ENCODE assay signal across 8 mouse cellular contexts in genomic region chr8:121027787-121028186, GRCm38 (mm10). TPM values are rescaled to one million over a fixed set of nuclear protein-coding genes. Genes with fewer than 3 reads are reported as not detected.
DNase-seq lines count a peak whose midpoint lies in the region; ATAC-seq lines count a peak whose summit lies in the region.

No protein-coding gene starts in this region.

- no peak overlapping the region for H3K4me3 ChIP-seq in forebrain, embryonic 14.5 days (ENCODE audit: low read depth, low read length)
- no peak overlapping the region for H3K4me3 ChIP-seq in forebrain, embryonic 11.5 days (ENCODE audit: low read depth, low read length)
- H3K4me3 ChIP-seq in lung, embryonic 16.5 days (ENCODE audit: low read length), result no peak overlapping the region

- DNase-seq in forebrain, embryonic 14.5 days (ENCODE audit: low spot score), result peak; percentile 14
- no peak for DNase-seq in forebrain, embryonic 11.5 days (ENCODE audit: low spot score)
- DNase-seq in embryo, embryonic 10 days (ENCODE audit: low spot score), result peak; percentile 42
- DNase-seq in heart, postnatal 10 days, result peak; percentile 48 to 59
- no peak for DNase-seq in layer of hippocampus, adult 18-20 months (ENCODE audit: low spot score in 2 of 2)
- DNase-seq in left cerebral cortex, adult 11 months (ENCODE audit: low spot score), result no peak

- no peak overlapping the region for H3K27ac ChIP-seq in forebrain, embryonic 14.5 days (ENCODE audit: low read depth, low read length)
- no peak overlapping the region for H3K27ac ChIP-seq in forebrain, embryonic 11.5 days (ENCODE audit: low read depth, low read length)
- H3K27ac ChIP-seq in lung, embryonic 16.5 days (ENCODE audit: low read length), result no peak overlapping the region

- H3K27me3 ChIP-seq in forebrain, embryonic 14.5 days (replicated peaks; ENCODE audit: control insufficient read depth, insufficient read depth, low read length), result no peaks in the 10 kb centered on the region
- H3K27me3 ChIP-seq in forebrain, embryonic 11.5 days (ENCODE audit: control insufficient read depth, insufficient read depth, low read length), result no peaks in the 10 kb centered on the region; the same call in 1 of the 2 replicates
- peaks cover 3% of the 10 kb centered on the region; the same call in 1 of the 2 replicates for H3K27me3 ChIP-seq in lung, embryonic 16.5 days (ENCODE audit: control insufficient read depth, insufficient read depth, low read depth, low read length)

- ATAC-seq in forebrain, embryonic 14.5 days, result no peak
- no peak for ATAC-seq in forebrain, embryonic 11.5 days (replicated peaks; ENCODE audit: low FRiP score)
- peak; percentile 54; the same call in 1 of the 2 replicates for ATAC-seq in lung, embryonic 16.5 days (ENCODE audit: low read depth)
- ATAC-seq in frontal cortex, adult (ENCODE audit: low TSS enrichment), result no peak

- no peaks in the 10 kb centered on the region for H3K4me1 ChIP-seq in forebrain, embryonic 14.5 days (ENCODE audit: control insufficient read depth, insufficient read depth, low read length)
- H3K4me1 ChIP-seq in forebrain, embryonic 11.5 days (replicated peaks; ENCODE audit: control insufficient read depth, insufficient read depth, low read length), result 0 out of 2 replicates have a peak, but pooled peaks cover 3% of the 10 kb centered on the region
- peaks cover 10% of the 10 kb centered on the region for H3K4me1 ChIP-seq in lung, embryonic 16.5 days (replicated peaks; ENCODE audit: control insufficient read depth, insufficient read depth, low read length)

- intact Hi-C loops in heart, postnatal 10 days (cut with DNase I), result no loop called here

- no peaks in the 10 kb centered on the region for H3K9me3 ChIP-seq in forebrain, embryonic 14.5 days (replicated peaks; ENCODE audit: control insufficient read depth, low read length)
- H3K9me3 ChIP-seq in forebrain, embryonic 11.5 days (ENCODE audit: control insufficient read depth, low read length), result no peaks in the 10 kb centered on the region
- H3K9me3 ChIP-seq in lung, embryonic 16.5 days (ENCODE audit: control insufficient read depth, low read length), result no peaks in the 10 kb centered on the region

- H3K4me2 ChIP-seq in forebrain, embryonic 14.5 days (ENCODE audit: low read length), result no peak overlapping the region
- H3K4me2 ChIP-seq in forebrain, embryonic 11.5 days (ENCODE audit: low read depth, low read length, severe bottlenecking), result no peak overlapping the region
- no peak overlapping the region for H3K4me2 ChIP-seq in lung, embryonic 16.5 days (ENCODE audit: low read depth, low read length)

- H3K36me3 ChIP-seq in forebrain, embryonic 14.5 days (ENCODE audit: control insufficient read depth, insufficient read depth, low read length), result no peaks in the 10 kb centered on the region
- H3K36me3 ChIP-seq in forebrain, embryonic 11.5 days (ENCODE audit: control insufficient read depth, insufficient read depth, low read length), result no peaks in the 10 kb centered on the region
- no peaks in the 10 kb centered on the region for H3K36me3 ChIP-seq in lung, embryonic 16.5 days (ENCODE audit: control insufficient read depth, insufficient read depth, low read length)

- H3K9ac ChIP-seq in forebrain, embryonic 14.5 days (ENCODE audit: low read length), result no peak overlapping the region
- no peak overlapping the region for H3K9ac ChIP-seq in forebrain, embryonic 11.5 days (ENCODE audit: low read length)
- H3K9ac ChIP-seq in lung, embryonic 16.5 days (ENCODE audit: low read length), result no peak overlapping the region

- 40% methylated on average over 13 of the region's 13 CpGs for WGBS in forebrain, embryonic 14.5 days
- 53% methylated on average over 13 of the region's 13 CpGs for WGBS in forebrain, embryonic 11.5 days
- 7% methylated on average over 13 of the region's 13 CpGs for WGBS in lung, embryonic 16.5 days

RNA-seq across cellular contexts. Expression of gene Foxf1, which starts 56.4 kb away (rescaled TPM):
- polyA plus RNA-seq in forebrain, embryonic 14.5 days (2014; fragmentation: Nextera tagmentation; extraction: Ambion mirVana), result 0.52 and 0.69 TPM in 2 replicates
- 0.17 and 0.91 TPM in 2 replicates for polyA plus RNA-seq in forebrain, embryonic 11.5 days (2014; fragmentation: Nextera tagmentation; extraction: Ambion mirVana)
- under 1 TPM; 0.37 to 0.38 TPM for total RNA-seq in heart, postnatal 10 days (2021)
- polyA plus RNA-seq in lung, embryonic 16.5 days (2015; fragmentation: Nextera tagmentation; extraction: Ambion mirVana), result 126 and 138 TPM in 2 replicates
- total RNA-seq in layer of hippocampus, adult 18-20 months (2021), result under 1 TPM; 0.48 to 0.92 TPM

Comparison
In these comparisons a context has a peak if more than half of its experiments do, and no peak if none do; other contexts are left out.
1. DNase-seq: peak in forebrain, embryonic 14.5 days (single experiment), embryo, embryonic 10 days (single experiment) and heart, postnatal 10 days (2 of 2); none in forebrain, embryonic 11.5 days (single experiment), layer of hippocampus, adult 18-20 months (0 of 2) and left cerebral cortex, adult 11 months (single experiment).
2. RNA of gene Foxf1, which starts 56.4 kb away (polyA plus RNA-seq): 126 to 138 TPM in lung, embryonic 16.5 days; 0.17 to 0.91 TPM in forebrain, embryonic 11.5 days and 0.52 to 0.69 TPM in forebrain, embryonic 14.5 days; every median in the first group is over 10 times any median in the second.